Mouse (Mus musculus) kidney, adult 2 months (tissue): ENCODE results near the gene Ccdc40.

Experiments
- CTCF ChIP-seq: fragments of 200-500 bp; conservative IDR thresholded peaks from 2 replicates; pipeline ENCODE4 v1.5.1; 2011; ENCODE audit warnings: low read depth, mild to moderate bottlenecking, control low read depth, low read length, moderate library complexity, mixed read lengths; ENCODE audit not compliant: insufficient read depth, insufficient read length
- POLR2A ChIP-seq: fragments of 200-500 bp; IDR thresholded peaks from one replicate; pipeline ENCODE4 v1.6.1; 2011; ENCODE audit warnings: low read depth, low read length, control low read depth

GRCm38 (mm10) chr11:119297996-119298395 is 69.6 kb downstream of the Ccdc40 start:
- TF ChIP-seq POLR2A (no peak), CTCF (no peak)
